Mouse (Mus musculus): Measurements from ENCODE around the gene Rita1.

Gene Rita1

GRCm38 (mm10) chr5:120571056-120571740, 41.2 kb downstream of the Rita1 start:
- DNase-seq (ENCODE audit: low read depth, low spot score): no peak

- DNase-seq (ENCODE audit: low read depth, low spot score): no peak
These were observed 42.0 kb downstream of the Rita1 start for GRCm38 (mm10) chr5:120570289-120570897.

GRCm38 (mm10) chr5:120569791-120570190, 42.6 kb downstream of the Rita1 start:
- no peak for DNase-seq (ENCODE audit: low read depth, low spot score)

GRCm38 (mm10) chr5:120568964-120569363, 43.4 kb downstream of the Rita1 start:
- no peak for DNase-seq (ENCODE audit: low read depth, low spot score)

- DNase-seq (ENCODE audit: low read depth, low spot score): no peak
These were observed 44.0 kb downstream of the Rita1 start for GRCm38 (mm10) chr5:120568336-120568768.

GRCm38 (mm10) chr5:120567761-120568211, 44.6 kb downstream of the Rita1 start:
- no peak for DNase-seq (ENCODE audit: low read depth, low spot score)

- DNase-seq (ENCODE audit: low read depth, low spot score): no peak
These were observed 45.1 kb downstream of the Rita1 start for GRCm38 (mm10) chr5:120567253-120567701.

GRCm38 (mm10) chr5:120566681-120567252, 45.6 kb downstream of the Rita1 start:
- DNase-seq (ENCODE audit: low read depth, low spot score): no peak

GRCm38 (mm10) chr5:120566101-120566500, 46.3 kb downstream of the Rita1 start:
- DNase-seq (ENCODE audit: low read depth, low spot score): no peak

GRCm38 (mm10) chr5:120565171-120565905, 47.1 kb downstream of the Rita1 start:
- no peak for DNase-seq (ENCODE audit: low read depth, low spot score)

- no peak for DNase-seq (ENCODE audit: low read depth, low spot score)
These were observed 48.5 kb downstream of the Rita1 start for GRCm38 (mm10) chr5:120563914-120564311.

GRCm38 (mm10) chr5:120562956-120563913, 49.2 kb downstream of the Rita1 start:
- no peak for DNase-seq (ENCODE audit: low read depth, low spot score)

- DNase-seq (ENCODE audit: low read depth, low spot score): no peak
These were observed 51.6 kb downstream of the Rita1 start for GRCm38 (mm10) chr5:120560616-120561311.

- DNase-seq (ENCODE audit: low read depth, low spot score): no peak
These were observed 52.2 kb downstream of the Rita1 start for GRCm38 (mm10) chr5:120560129-120560615.

- no peak for DNase-seq (ENCODE audit: low read depth, low spot score)
These were observed 53.6 kb downstream of the Rita1 start for GRCm38 (mm10) chr5:120558762-120559161.

- no peak for DNase-seq (ENCODE audit: low read depth, low spot score)
These were observed 54.3 kb downstream of the Rita1 start for GRCm38 (mm10) chr5:120558041-120558440.

- DNase-seq (ENCODE audit: low read depth, low spot score): no peak
These were observed 56.5 kb downstream of the Rita1 start for GRCm38 (mm10) chr5:120555871-120556270.

GRCm38 (mm10) chr5:120550673-120551072, 61.7 kb downstream of the Rita1 start:
- DNase-seq (ENCODE audit: low read depth, low spot score): no peak

- no peak for DNase-seq (ENCODE audit: low read depth, low spot score)
These were observed 62.3 kb downstream of the Rita1 start for GRCm38 (mm10) chr5:120550137-120550536.

GRCm38 (mm10) chr5:120548236-120548850, 64.0 kb downstream of the Rita1 start:
- no peak for DNase-seq (ENCODE audit: low read depth, low spot score)
